Mouse (Mus musculus): Measurements from ENCODE around the gene Dapk1. TPM values are rescaled to one million over a fixed set of nuclear protein-coding genes. Genes with fewer than 3 reads are reported as not detected.
"Not testable (repeated sequence)": the region's sequence is repeated elsewhere in the genome, so short reads cannot be mapped to it uniquely, and the experiment has no call there.

Gene Dapk1
- polyA plus RNA-seq, 1 experiment from 2014 or later: 13.1 TPM

GRCm38 (mm10) chr13:60602416-60603251, 887 bp downstream of the Dapk1 start:
- Histone ChIP-seq H3K36me3 (no peaks in the 10 kb centered on the region), H3K4me3 (replicated peaks) (peak overlapping the region; percentile 82), H3K4me2 (peak overlapping the region; percentile 95), H3K9ac (peak overlapping the region; percentile 65), H3K27me3 (replicated peaks) (no peaks in the 10 kb centered on the region), H3K4me1 (peaks cover 11% of the 10 kb centered on the region; the same call in 1 of the 2 replicates), H3K27ac (peak overlapping the region; percentile 77), H3K9me3 (no peaks in the 10 kb centered on the region)
- 8% methylated on average over 34 of the region's 34 CpGs for WGBS
- peak; percentile 59 for ATAC-seq (ENCODE audit: insufficient read depth, low FRiP score, low read depth)

GRCm38 (mm10) chr13:60603252-60603562, 1.5 kb downstream of the Dapk1 start:
- H3K36me3 ChIP-seq: no peaks in the 10 kb centered on the region
- H3K4me1 ChIP-seq: peaks cover 11% of the 10 kb centered on the region; the same call in 1 of the 2 replicates
- no peak for ATAC-seq (ENCODE audit: insufficient read depth, low FRiP score, low read depth)
- peak overlapping the region; percentile 82; the same call in 1 of the 2 replicates for H3K4me3 ChIP-seq (replicated peaks)
- H3K27me3 ChIP-seq (replicated peaks): no peaks in the 10 kb centered on the region
- no peak overlapping the region for H3K27ac ChIP-seq
- H3K9me3 ChIP-seq: no peaks in the 10 kb centered on the region
- peak overlapping the region; percentile 95 for H3K4me2 ChIP-seq
- H3K9ac ChIP-seq: no peak overlapping the region
- 41% methylated on average over 5 of the region's 5 CpGs for WGBS

GRCm38 (mm10) chr13:60607411-60607810, 5.7 kb downstream of the Dapk1 start:
- H3K4me2 ChIP-seq: no peak overlapping the region
- WGBS: 88% methylated on average over 8 of the region's 8 CpGs
- no peaks in the 10 kb centered on the region for H3K36me3 ChIP-seq
- no peak overlapping the region for H3K4me3 ChIP-seq (replicated peaks)
- no peaks in the 10 kb centered on the region for H3K9me3 ChIP-seq
- no peak for ATAC-seq (ENCODE audit: insufficient read depth, low FRiP score, low read depth)
- H3K9ac ChIP-seq: no peak overlapping the region
- H3K4me1 ChIP-seq: peaks cover 7% of the 10 kb centered on the region; the same call in 1 of the 2 replicates
- H3K27ac ChIP-seq: no peak overlapping the region
- no peaks in the 10 kb centered on the region for H3K27me3 ChIP-seq (replicated peaks)

- Histone ChIP-seq H3K9ac (no peak overlapping the region), H3K36me3 (no peaks in the 10 kb centered on the region), H3K9me3 (no peaks in the 10 kb centered on the region), H3K4me3 (replicated peaks) (no peak overlapping the region), H3K27me3 (replicated peaks) (no peaks in the 10 kb centered on the region), H3K4me2 (no peak overlapping the region), H3K27ac (no peak overlapping the region), H3K4me1 (no peaks in the 10 kb centered on the region)
- 65% methylated on average over 8 of the region's 8 CpGs for WGBS
- peak; percentile 52; the same call in 1 of the 2 replicates for ATAC-seq (ENCODE audit: insufficient read depth, low FRiP score, low read depth)
These were observed 6.8 kb downstream of the Dapk1 start for GRCm38 (mm10) chr13:60608411-60609046.

GRCm38 (mm10) chr13:60609234-60609633, 7.5 kb downstream of the Dapk1 start:
- no peaks in the 10 kb centered on the region for H3K9me3 ChIP-seq
- WGBS: 55% methylated on average over 4 of the region's 4 CpGs
- H3K9ac ChIP-seq: no peak overlapping the region
- no peaks in the 10 kb centered on the region for H3K36me3 ChIP-seq
- no peak overlapping the region for H3K4me3 ChIP-seq (replicated peaks)
- H3K27ac ChIP-seq: no peak overlapping the region
- no peaks in the 10 kb centered on the region for H3K27me3 ChIP-seq (replicated peaks)
- no peak overlapping the region for H3K4me2 ChIP-seq
- ATAC-seq (ENCODE audit: insufficient read depth, low FRiP score, low read depth): no peak
- no peaks in the 10 kb centered on the region for H3K4me1 ChIP-seq

- WGBS: 56% methylated on average over 6 of the region's 6 CpGs
- no peaks in the 10 kb centered on the region for H3K36me3 ChIP-seq
- H3K4me3 ChIP-seq (replicated peaks): no peak overlapping the region
- H3K9ac ChIP-seq: no peak overlapping the region
- no peaks in the 10 kb centered on the region for H3K27me3 ChIP-seq (replicated peaks)
- H3K4me2 ChIP-seq: no peak overlapping the region
- H3K9me3 ChIP-seq: no peaks in the 10 kb centered on the region
- H3K4me1 ChIP-seq: no peaks in the 10 kb centered on the region
- no peak for ATAC-seq (ENCODE audit: insufficient read depth, low FRiP score, low read depth)
- no peak overlapping the region for H3K27ac ChIP-seq
These were observed 8.8 kb downstream of the Dapk1 start for GRCm38 (mm10) chr13:60610558-60610957.

- H3K4me1 ChIP-seq; H3K27ac ChIP-seq; H3K36me3 ChIP-seq; ATAC-seq (ENCODE audit: insufficient read depth, low FRiP score, low read depth); H3K9ac ChIP-seq; H3K9me3 ChIP-seq; H3K4me2 ChIP-seq; H3K27me3 ChIP-seq (replicated peaks); H3K4me3 ChIP-seq (replicated peaks): not testable (repeated sequence)
- 76% methylated on average over 6 of the region's 6 CpGs for WGBS
These were observed 9.2 kb downstream of the Dapk1 start for GRCm38 (mm10) chr13:60610971-60611370.

- Histone ChIP-seq H3K9me3 (no peaks in the 10 kb centered on the region), H3K4me2 (no peak overlapping the region), H3K27ac (no peak overlapping the region), H3K36me3 (no peaks in the 10 kb centered on the region), H3K4me1 (no peaks in the 10 kb centered on the region), H3K4me3 (replicated peaks) (no peak overlapping the region), H3K27me3 (replicated peaks) (no peaks in the 10 kb centered on the region), H3K9ac (no peak overlapping the region)
- no peak for ATAC-seq (ENCODE audit: insufficient read depth, low FRiP score, low read depth)
- 72% methylated on average over 3 of the region's 3 CpGs for WGBS
These were observed 10.4 kb downstream of the Dapk1 start for GRCm38 (mm10) chr13:60612160-60612559.

- no peak overlapping the region for H3K4me3 ChIP-seq (replicated peaks)
- H3K36me3 ChIP-seq: no peaks in the 10 kb centered on the region
- no peak overlapping the region for H3K9ac ChIP-seq
- no peaks in the 10 kb centered on the region for H3K9me3 ChIP-seq
- WGBS: 88% methylated on average over 8 of the region's 8 CpGs
- H3K27ac ChIP-seq: no peak overlapping the region
- 0 out of 2 replicates have a peak, but pooled peaks cover 5% of the 10 kb centered on the region for H3K4me1 ChIP-seq
- H3K27me3 ChIP-seq (replicated peaks): no peaks in the 10 kb centered on the region
- no peak for ATAC-seq (ENCODE audit: insufficient read depth, low FRiP score, low read depth)
- no peak overlapping the region for H3K4me2 ChIP-seq
These were observed 12.4 kb downstream of the Dapk1 start for GRCm38 (mm10) chr13:60614154-60614553.

- Histone ChIP-seq H3K36me3 (no peaks in the 10 kb centered on the region), H3K9me3 (no peaks in the 10 kb centered on the region), H3K4me1 (0 out of 2 replicates have a peak, but pooled peaks cover 5% of the 10 kb centered on the region), H3K27ac (no peak overlapping the region), H3K4me3 (replicated peaks) (no peak overlapping the region), H3K27me3 (replicated peaks) (no peaks in the 10 kb centered on the region), H3K4me2 (no peak overlapping the region), H3K9ac (no peak overlapping the region)
- ATAC-seq (ENCODE audit: insufficient read depth, low FRiP score, low read depth): no peak
- WGBS: 72% methylated on average over 15 of the region's 15 CpGs
These were observed 13.4 kb downstream of the Dapk1 start for GRCm38 (mm10) chr13:60615057-60615650.

GRCm38 (mm10) chr13:60616036-60616435, 14.3 kb downstream of the Dapk1 start:
- H3K4me2 ChIP-seq: no peak overlapping the region
- H3K4me1 ChIP-seq: 0 out of 2 replicates have a peak, but pooled peaks cover 5% of the 10 kb centered on the region
- no peak overlapping the region for H3K27ac ChIP-seq
- no peak overlapping the region for H3K4me3 ChIP-seq (replicated peaks)
- 80% methylated on average over 6 of the region's 6 CpGs for WGBS
- H3K27me3 ChIP-seq (replicated peaks): no peaks in the 10 kb centered on the region
- H3K9me3 ChIP-seq: no peaks in the 10 kb centered on the region
- H3K9ac ChIP-seq: no peak overlapping the region
- no peak for ATAC-seq (ENCODE audit: insufficient read depth, low FRiP score, low read depth)
- no peaks in the 10 kb centered on the region for H3K36me3 ChIP-seq

GRCm38 (mm10) chr13:60618287-60618686, 16.5 kb downstream of the Dapk1 start:
- H3K9ac ChIP-seq: no peak overlapping the region
- WGBS: 32% methylated on average over 9 of the region's 9 CpGs
- H3K27ac ChIP-seq: no peak overlapping the region
- H3K9me3 ChIP-seq: no peaks in the 10 kb centered on the region
- H3K27me3 ChIP-seq (replicated peaks): no peaks in the 10 kb centered on the region
- peak; percentile 63; the same call in 1 of the 2 replicates for ATAC-seq (ENCODE audit: insufficient read depth, low FRiP score, low read depth)
- H3K4me1 ChIP-seq: 0 out of 2 replicates have a peak, but pooled peaks cover 5% of the 10 kb centered on the region
- no peak overlapping the region for H3K4me3 ChIP-seq (replicated peaks)
- no peak overlapping the region for H3K4me2 ChIP-seq
- H3K36me3 ChIP-seq: no peaks in the 10 kb centered on the region
